Mouse (Mus musculus) erythroid progenitor cell, adult 5-6 weeks (primary cell): ENCODE data around the gene Ccser1. TPM values are rescaled to one million over a fixed set of nuclear protein-coding genes. Genes with fewer than 3 reads are reported as not detected.

Experiments used
- ATAC-seq: replicated peaks from 2 replicates; pipeline ENCODE4 v1.8.0; 2016; ENCODE audit warnings: moderate number of reproducible peaks, mild to moderate bottlenecking, moderate TSS enrichment, inconsistent platforms; ENCODE audit not compliant: poor library complexity, low FRiP score, severe bottlenecking
- total RNA-seq, 2 experiments: library from RNA; stranded (forward) in 1 of 2; stranded (reverse) in 1 of 2; fragments of 150-400 nt in 1 of 2; fragments of 186-747, 209-891 nt in 1 of 2; gene quantifications; 2 replicates each; pipeline versions ENCODE4 v1.2.3 to v1.2.4; 2015 to 2017; ENCODE audit warnings: low replicate concordance in 2 of 2

Ccser1 gene
- total RNA-seq, 2 experiments from 2014 or later = not detected

DNA sequence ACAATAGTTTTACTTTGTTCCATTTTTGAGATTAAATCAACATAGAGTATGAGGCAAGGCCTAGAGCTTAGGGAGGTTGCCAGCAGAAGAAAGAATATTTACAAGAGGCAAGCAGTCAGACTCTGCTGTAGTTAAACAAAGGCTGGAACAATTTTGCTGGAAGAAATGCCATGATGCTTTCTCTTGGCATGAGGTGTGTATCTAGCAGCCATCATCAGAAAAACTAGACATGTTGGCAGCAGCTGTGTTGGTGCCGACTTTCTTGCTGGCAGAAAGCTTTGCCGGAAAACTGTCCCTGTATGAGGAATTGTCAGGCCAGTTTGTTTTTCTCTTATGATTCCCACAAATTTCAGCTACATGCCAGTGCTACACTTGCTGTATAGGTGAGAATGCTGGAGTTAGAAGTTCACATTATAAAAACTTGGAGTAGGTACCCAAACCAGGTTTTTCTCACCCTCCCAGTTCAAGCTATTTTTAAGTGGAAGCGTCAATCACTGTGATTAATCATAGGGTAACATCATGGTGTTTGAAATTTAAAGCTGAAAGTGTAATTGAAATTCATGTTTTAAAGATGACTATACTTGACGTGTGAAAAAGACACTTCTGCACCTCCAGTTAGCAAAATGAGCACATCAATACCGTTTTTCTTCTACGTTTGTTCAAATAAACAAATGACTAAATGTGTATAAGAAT is 1016.5 kb downstream of the Ccser1 start:
- ATAC-seq = no peak

DNA sequence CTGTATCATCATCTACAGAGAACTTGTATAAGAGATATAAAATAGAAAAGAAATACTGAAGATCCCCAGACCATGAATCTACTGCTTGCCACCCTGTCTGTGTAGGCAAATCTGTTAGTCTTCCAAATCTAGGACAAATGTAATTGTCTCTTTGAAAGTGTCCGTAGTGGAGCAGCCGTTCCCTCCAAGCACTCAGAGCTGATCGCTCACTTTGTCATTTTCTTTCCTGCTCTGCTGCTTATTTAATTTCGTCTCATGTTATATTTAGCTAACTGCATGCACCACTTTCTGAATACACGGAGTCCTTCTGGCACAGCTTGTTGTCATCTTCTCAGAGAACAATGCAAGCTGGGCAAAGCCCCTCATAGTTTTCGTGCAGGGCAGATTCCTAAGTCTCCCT is 1018.6 kb downstream of the Ccser1 start:
- ATAC-seq = no peak

DNA sequence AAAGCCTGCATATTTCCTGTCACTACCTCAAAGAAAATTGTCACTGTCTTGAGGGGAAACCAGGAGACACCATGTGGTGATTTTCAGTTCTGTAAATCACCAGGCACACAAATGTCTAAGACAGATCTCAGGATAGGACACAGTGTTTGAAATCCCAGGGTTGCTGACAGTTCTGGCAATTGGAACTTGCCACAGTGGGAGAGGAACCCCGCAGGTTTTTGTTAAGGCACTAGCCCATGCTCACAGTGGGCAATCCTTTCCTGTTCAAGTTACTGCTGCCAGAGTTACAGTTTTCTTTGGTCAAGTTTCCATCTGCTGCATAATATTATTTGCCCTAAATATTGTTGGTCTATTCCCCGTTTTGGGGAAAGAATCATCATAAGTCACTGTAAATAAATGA is 1024.9 kb downstream of the Ccser1 start:
- no peak for ATAC-seq

DNA sequence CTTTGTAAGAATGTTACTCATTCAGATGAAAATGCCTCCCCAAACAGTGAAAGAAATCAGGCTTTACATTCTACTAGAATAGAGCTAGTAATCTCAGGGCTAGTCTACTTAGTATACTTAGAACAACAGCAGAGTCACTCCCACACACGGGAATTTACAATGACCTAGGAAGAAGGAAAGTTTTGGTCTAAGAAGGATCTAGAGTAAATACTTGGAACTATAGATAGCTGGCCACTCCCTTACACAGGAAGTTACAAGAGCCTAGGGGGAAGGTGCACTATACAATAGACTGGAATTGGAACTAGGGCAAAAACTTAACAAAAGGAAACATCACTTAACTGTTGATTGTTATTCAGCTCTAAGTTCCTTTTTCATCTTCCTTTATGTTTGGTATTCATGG is 1041.7 kb downstream of the Ccser1 start:
- ATAC-seq = no peak

DNA sequence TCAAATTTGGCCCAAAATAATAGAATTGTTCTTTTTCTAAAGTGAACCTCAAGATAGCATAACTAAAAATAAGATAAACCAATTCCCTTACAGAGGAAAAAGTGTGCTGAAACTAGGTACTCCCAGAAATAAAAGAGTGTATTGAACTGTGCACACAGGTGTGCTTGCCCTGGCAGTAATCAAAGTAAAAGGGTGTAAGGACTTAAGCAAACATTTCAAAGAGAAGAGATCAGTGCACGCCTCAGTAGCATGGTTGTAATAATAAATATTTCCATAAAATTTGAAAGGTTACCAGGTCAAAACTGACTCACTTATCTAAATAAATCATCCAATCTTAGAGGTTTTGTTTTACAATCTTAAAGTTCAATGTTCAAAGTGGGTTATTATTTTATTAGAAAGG is 1083.8 kb downstream of the Ccser1 start:
- ATAC-seq = no peak

DNA sequence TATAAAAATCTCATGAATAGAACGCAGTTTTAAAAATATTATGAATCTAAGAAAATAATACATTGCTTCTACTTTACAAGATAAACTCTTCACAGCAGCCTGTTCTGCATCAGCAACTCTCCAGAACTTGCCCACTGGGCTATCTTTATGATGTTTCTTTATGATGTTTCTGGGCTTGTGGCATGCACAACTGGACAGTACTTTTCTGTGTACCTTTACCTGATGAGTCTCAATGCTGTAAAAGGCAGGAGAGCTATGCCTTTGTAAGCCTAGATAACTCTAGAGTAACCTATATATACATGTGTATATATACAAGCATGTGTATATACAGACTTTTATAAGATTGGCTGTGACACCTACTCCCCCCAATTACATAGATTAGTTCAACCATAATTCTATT is 1084.4 kb downstream of the Ccser1 start:
- no peak for ATAC-seq

DNA sequence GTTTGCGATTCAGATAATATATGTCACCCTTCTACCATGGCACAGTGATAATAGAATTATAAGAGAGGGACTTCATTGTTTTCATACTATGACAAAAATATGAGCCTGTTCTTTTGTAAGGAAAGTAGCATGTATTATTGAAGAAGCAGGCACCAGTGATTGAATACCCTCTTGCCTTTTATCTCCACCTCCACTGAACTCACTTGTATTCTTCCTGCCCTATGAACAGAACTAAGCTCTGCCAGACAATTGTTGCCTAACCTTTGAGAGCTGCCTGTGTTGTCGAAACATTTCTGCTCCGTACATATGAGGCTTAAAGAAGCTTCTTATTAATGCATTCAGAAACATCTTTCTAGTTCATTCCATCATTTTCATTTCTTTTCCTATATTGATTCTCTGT is 1101.1 kb downstream of the Ccser1 start:
- ATAC-seq = no peak

DNA sequence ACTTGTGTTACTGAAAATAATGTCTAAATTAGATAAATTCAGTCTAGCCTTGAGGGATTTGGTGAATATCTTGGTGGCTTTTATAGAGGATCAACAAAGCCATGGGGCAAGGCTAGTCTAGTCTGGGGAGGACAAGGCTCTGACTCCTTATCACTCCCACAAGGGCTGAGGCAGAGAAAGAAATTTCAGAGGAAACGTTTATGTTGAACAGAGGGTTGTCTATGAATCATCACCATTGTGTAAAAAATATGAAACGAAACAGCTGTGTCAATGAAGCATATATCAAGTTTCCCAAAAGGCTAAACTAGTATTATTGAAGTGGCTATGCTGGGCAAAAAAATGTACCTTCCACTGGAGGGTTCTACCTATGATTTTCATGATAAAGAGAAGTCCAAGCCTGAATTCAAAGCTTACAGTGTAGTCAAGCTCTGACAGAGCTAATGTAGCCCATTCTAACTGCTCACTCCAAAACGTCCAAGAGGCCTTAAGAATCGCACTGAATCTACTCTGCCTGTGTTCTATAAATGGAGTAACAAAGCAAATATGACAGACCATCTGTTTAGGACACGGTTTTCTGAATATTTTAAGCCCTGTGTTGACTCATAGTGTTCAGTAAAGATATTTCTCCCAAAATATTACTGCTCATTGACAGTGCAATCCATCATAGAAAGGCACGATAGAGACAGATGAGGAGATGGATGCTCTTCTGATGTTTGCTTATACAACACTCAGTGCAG is 1121.6 kb downstream of the Ccser1 start:
- ATAC-seq = no peak

DNA sequence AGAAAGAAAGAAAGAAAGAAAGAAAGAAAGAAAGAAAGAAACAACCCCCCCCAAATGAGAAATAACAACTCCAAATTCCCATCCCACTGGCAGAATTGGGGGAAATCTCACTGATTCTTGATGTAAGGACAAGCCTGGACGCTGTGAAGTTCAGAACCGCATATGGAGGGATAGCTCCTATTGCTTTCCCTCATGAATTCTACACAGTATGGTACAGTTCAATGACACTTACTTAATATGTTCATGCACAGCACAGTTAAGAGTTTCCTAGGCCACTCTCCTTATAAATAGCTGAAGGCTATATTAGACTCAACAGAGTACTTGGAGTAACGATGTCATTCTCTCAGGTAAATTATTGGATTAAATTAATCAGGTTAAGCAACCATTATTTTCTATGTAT is 1138.5 kb downstream of the Ccser1 start:
- ATAC-seq = no peak

DNA sequence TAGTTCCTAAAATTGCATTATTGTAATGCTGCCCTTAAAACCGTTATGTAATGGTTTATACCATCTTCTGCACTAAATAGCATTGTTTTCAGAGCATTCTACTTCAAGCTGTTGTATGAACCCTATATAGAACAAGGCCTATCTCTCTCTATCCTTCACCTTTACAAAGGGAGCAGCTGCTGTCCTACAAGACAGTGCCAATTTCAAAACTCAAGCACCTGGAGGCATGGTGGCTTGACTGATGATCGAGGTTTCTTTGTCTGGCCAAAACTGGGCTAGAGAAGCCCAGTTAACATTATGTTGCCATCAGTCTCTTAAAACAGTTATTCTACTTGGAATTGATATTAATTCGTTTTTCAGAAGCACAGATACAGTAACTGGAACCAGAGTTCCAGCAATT is 1160.2 kb downstream of the Ccser1 start:
- no peak for ATAC-seq

DNA sequence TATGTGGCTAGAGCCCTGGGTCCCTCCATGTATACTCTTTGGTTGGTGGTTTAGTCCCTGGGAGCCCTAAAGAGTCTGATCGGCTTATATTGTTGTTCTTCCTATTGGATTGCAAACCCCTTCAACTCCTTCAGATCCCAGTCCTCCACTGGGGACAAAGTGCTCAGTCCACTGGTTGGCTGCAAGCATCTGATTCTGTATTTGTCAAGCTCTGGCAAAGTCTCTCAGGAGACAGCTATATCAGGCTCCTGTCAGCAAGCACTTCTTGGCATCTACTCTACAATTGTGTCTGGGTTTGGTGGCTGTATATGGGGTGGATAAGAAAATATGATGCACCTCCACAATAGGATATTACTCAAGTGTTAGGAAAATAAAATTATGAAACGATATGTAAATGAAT is 1187.7 kb downstream of the Ccser1 start:
- ATAC-seq = no peak
